Mouse (Mus musculus): ENCODE measurements around the gene Csnk2b.

Gene Csnk2b

DNA sequence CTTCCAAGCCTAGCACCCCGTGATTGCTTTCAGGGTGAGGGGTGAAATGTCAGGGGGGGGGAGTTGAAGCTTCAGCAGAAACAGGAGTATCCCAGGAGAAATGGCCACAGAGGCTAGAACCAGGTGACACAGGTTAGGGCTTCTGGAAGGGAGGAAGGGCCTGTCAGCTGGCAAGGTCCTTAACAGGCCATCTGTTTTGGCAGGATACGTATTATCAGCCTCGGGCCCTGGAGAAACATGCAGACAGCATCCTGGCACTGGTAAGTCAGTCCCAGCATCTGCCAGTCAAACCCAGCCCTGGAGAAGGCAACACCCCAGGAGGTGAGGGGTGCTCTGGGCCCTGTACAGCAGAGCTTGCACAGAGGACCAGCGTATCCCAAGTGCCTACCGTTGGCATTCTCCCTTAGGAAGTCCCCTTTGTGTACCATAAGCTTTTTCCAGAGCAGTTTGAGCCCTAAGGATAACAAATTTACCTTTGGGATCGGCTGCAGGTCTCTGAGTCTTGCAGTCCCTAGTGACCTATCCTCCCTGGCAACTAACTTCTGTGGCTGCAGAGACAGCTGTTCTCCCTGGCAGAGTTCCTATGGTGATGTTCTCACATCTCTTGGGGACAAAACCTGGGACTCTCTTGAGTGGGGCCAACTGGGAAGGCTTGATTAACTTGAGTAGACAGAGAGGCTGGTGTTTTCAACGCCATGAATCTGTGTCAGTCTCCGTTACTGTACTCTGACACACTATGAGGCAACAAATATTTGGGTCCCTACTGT lies 31.5 kb downstream of the Csnk2b start:
- DNase-seq (ENCODE audit: low read depth in 2 of 2, low spot score in 2 of 2): no peak

DNA sequence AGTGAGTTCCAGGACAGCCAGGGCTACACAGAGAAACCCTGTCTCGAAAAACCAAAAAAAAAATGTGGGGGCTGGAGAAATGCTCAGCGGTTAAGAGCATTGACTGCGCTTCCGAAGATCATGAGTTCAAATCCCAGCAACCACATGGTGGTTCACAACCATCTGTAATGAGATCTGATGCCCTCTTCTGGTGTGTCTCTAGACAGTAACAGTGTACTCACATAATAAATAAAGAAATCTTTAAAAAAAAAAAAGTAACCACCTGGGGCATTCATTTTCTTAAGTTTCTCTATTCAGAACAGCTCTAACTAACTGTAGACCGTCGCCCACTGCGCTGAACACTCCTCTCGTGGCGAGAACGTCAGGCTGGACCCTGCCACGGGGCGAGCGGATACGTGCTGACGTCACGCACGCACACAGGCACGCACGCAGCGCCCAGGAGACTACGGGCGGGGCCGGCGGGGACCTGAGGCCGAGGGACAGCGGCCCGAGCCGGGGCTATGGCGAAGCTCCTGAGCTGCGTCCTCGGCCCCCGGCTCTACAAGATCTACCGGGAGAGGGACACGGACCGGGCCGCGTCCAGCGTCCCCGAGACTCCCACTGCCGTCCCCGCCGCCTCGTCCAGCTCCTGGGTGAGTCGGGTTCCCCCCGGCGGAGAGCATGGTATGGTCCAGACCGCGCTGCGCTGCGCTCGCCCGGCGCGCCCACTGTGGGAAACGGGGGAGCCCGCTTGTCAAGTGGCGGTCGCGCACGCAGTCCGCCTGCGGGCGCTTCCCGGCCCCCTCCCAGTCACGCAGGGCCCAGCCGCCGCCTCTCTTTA lies 32.8 kb downstream of the Csnk2b start, which contains the start of gene Abhd16a:
TSS of gene Abhd16a (plus strand) at position 439 of the 820 bp plus-strand sequence.
- peak; percentile 85 to 92 for DNase-seq (ENCODE audit: low read depth in 2 of 2, low spot score in 2 of 2)

DNA sequence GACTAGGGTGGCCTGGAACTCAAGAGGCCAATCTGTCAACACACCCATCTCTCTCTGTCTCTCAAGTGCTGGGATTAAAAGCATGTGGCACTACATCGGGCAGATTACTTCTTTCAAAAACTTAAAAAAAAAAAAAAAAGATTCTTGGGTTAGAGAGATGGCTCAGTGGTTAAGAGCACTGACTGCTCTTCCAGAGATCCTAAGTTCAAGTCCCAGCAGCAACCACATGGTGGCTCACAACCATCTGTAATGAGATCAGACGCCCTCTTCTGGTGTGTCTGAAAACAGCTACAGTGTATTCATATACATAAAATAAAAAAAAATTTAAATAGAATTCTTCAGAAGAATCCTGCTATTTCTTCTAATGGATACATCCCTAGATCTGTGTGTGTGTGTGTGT lies 33.7 kb downstream of the Csnk2b start:
- peak in 1 of 2 experiments; percentile 21 for DNase-seq (ENCODE audit: low read depth in 2 of 2, low spot score in 2 of 2)

DNA sequence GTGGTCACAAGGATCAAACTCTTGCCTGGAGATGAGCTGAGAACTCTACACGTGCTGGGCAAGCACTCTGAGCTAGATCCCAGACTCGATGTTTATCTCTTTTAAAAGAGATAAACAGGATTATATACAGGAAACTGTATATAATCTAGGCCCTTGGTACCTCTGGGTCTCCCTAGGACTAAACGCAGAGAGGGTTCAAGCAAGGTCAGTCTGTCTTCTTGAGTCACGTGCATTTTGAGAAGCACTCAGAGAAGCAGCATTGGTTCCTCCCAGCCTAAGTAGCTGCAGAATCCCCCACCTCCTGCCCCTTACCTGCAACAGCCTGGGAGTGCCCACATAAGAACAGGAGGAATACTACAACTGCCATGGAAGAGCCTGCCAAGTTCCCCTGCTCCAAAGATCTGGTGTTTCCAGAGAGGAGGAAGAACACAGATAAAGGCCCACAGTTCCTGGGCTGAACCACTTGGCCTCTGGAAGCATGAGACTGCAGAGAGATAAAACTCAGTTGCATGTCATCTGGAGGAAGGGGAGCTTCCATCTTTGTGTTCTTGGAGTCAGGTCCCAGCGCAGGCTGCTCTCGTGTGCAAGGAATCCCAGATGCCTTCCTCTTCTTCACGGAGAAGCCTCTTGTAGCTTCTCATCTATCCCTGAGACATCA lies 36.5 kb downstream of the Csnk2b start, which contains the start of gene Ly6g6f:
TSS of gene Ly6g6f (minus strand) at position 403 of the 658 bp plus-strand sequence.
- no peak for DNase-seq (ENCODE audit: low read depth in 2 of 2, low spot score in 2 of 2)

DNA sequence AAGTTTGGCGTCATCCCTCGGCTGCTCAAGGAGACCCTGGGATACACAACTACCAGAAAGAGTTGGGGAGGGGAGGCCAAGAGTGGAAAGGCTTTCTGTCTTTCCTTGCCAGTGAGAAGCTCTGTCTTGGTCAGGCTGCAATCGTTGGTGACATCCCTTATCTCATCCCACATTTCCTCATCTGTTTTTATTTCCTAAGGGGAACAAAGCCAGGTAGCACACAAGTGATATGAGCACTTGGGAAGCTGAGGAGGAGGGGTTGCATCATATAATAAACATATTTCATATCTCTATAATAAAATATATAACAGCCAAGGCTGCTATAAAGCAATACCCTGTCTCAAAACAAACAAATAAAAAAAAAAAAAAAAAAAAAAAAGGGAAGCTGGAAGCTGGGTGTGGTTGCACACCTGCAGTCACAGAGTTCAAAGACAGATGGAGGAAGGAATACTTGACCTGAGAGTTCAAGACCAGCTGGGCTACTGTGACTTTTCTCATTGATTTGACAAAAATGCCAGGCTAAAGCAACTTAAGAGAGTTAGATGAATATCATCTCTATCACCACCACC lies 37.8 kb downstream of the Csnk2b start:
- no peak for DNase-seq (ENCODE audit: low read depth in 2 of 2, low spot score in 2 of 2)

- no peak for DNase-seq (ENCODE audit: low read depth in 2 of 2, low spot score in 2 of 2)
Observed at GRCm38 (mm10) chr17:35082841-35083576, 38.8 kb downstream of the Csnk2b start.

GRCm38 (mm10) chr17:35080710-35081109 lies 41.1 kb downstream of the Csnk2b start:
- no peak for DNase-seq (ENCODE audit: low read depth in 2 of 2, low spot score in 2 of 2)

GRCm38 (mm10) chr17:35080248-35080647 lies 41.6 kb downstream of the Csnk2b start:
- no peak for DNase-seq (ENCODE audit: low read depth in 2 of 2, low spot score in 2 of 2)

DNA sequence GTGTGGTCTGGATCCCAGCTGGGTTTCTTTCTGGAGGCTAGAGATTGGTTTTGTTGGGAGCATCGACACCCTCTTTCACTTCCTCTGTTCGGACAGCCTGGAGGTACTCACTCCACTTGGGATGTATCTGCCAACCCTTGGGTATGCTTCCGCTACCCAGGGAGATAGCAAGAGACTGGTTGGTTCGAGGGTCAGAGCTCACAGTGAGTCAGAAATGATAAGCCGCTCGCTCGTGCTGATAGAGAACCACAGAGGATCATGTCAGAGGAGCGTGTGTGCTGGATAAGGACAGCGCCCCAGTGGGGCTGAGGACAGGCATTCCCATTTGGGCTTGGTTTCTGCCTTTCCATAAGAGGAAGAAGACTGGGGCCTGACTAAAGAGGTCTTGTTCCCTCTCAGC lies 42.1 kb downstream of the Csnk2b start:
- no peak for DNase-seq (ENCODE audit: low read depth in 2 of 2, low spot score in 2 of 2)

DNA sequence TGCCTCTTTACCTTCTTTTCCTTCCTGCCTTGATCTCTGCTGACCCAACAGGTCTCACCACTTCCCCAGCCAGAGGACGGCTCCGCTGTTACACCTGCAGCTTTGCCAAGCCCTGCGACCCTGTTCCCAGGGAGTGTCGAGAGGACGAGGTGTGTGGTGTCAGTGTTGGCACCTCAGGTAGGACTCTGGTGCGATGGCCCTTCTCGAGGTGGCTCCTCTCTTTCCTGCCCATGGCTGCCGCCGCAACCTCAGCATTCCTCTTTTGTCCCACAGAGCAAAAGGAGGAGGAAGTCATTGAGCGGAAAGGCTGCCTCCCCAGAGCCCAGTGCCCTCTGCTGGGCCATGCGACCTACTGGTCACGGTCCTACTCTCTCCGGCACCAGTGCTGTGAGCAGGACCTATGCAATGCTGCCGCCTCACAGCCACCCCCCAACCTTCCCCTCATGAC lies 44.0 kb downstream of the Csnk2b start, which contains the start of gene Ly6g6d:
TSS of gene Ly6g6d (minus strand) at position 280 of the 448 bp plus-strand sequence.
- DNase-seq (ENCODE audit: low read depth in 2 of 2, low spot score in 2 of 2): no peak

GRCm38 (mm10) chr17:35077285-35077684 lies 44.6 kb downstream of the Csnk2b start:
- no peak for DNase-seq (ENCODE audit: low read depth in 2 of 2, low spot score in 2 of 2)

DNA sequence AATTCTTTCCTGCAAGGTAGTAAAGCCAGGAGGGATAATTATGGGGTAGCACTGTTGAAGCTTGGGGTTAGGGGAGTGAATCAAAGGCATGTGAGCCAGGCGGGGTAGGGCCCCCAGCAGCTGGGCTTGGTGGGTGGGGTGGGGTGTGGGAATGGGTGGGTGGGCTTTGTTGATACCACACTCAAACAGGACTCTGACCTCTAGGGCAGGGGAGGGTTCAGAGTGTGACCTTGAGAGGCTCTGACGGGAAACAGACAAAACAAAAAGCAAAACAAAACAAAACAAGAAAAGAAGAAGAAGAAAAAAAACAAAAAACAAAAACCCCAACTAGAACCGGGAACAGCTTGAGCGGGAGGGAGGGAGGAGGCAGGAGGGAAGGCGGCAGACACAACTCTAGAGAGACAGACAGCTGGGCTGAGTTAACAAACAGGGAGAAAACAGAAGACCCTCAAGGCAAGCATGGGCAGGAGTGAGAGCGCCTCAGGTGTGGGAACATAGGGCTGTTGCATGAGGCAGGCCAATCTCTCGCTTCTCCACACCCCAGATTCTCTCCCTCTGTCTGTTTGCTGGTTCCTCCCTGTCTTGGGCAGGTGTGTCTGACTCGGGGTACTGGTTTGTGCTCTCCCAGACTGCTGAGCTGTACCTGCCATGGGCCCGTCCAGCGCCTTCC lies 45.2 kb downstream of the Csnk2b start, which contains the start of gene Ly6g6e:
TSS of gene Ly6g6e (plus strand) at position 396 of the 670 bp plus-strand sequence.
- DNase-seq (ENCODE audit: low read depth in 2 of 2, low spot score in 2 of 2): no peak

- no peak for DNase-seq (ENCODE audit: low read depth in 2 of 2, low spot score in 2 of 2)
Observed at GRCm38 (mm10) chr17:35074097-35074496, 47.8 kb downstream of the Csnk2b start.

DNA sequence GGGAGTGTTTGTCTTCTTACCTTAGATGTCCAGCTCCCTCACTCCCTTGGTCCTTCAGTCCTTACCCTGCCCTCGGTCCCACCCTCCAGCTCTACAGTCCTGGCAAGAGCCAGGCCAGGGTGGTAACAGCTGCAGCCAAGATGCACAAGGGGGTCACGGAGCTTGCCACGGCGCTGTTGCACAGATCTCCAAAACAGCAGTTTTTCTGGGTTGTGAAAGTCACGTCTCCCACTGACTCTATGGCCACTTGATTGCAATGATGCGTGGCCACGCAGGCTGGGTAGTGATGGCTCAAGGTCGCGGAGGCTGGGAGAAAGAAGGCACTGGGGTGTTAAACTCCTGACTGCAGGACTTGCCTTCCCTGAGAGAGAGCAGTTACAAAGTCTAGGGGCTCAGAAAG lies 50.4 kb downstream of the Csnk2b start:
- no peak for DNase-seq (ENCODE audit: low read depth in 2 of 2, low spot score in 2 of 2)

DNA sequence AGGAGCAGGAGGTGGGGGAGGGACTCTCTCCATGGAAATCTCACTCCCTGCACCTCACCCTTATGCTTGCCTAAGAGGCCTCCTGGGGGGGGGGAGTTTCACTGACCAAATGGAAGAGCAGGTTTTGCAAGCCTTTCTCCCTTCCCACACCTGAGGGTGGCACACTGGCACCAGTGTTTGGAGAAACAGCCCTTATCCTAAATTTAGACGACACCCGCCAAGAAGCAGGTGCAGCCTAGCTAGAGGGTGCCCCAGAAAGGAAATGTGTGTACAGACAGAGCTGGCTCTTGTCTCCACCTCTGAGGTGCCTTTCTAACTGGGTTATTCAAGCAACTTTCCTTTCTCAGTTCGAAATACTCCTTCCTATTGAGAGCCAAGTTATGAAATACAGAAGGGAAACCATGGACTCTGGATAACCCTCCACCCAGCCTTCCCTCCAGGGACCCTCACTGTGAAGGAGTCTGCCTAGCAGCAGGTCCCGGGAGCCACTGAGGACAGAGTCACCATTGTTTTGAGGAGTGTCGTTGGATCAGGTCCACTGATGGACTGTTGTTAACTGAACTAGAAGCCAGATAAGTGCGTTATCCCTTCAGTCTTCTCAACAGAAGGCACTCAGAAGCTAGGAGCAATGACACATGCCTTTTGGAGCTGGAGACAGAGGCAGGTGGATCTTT lies 51.2 kb downstream of the Csnk2b start:
- DNase-seq (ENCODE audit: low read depth in 2 of 2, low spot score in 2 of 2): no peak

- DNase-seq (ENCODE audit: low read depth in 2 of 2, low spot score in 2 of 2): no peak
Observed at GRCm38 (mm10) chr17:35068213-35068914, 53.5 kb downstream of the Csnk2b start.
